Mouse (Mus musculus): ENCODE measurements around the gene Hif1an. TPM values are rescaled to one million over a fixed set of nuclear protein-coding genes. Genes with fewer than 3 reads are reported as not detected.

Hif1an gene
- polyA plus RNA-seq, 1 experiment: 17.0 TPM

DNA sequence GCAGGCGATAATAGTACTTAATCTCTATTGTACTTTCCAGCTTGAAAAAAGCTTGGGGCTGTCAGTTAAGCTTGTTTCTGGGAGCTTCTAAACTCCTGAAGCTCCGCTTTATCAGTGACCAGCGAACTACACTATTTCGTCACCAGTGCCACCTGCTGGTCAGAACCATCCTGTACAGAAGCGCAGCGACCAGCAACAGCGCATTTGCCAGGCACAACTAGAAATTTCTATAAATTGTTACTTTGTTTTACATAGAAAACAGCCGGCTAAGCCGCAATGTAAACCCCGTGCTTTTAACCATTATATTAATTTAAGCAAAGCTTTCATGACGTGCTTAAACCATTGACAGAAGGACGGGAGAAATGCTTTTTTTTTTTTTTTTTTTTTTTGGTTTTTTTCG lies 17.9 kb upstream of the Hif1an start:
- Histone ChIP-seq H3K27me3 (replicated peaks; ENCODE audit: control insufficient read depth, insufficient read depth, low read length) (no peaks in the 10 kb centered on the region), H3K27ac (ENCODE audit: insufficient read depth, low read depth, low read length) (no peak overlapping the region), H3K4me3 (ENCODE audit: insufficient read depth, low read depth, low read length) (no peak overlapping the region), H3K36me3 (ENCODE audit: control insufficient read depth, insufficient read depth, low read length) (no peaks in the 10 kb centered on the region; the same call in none of the 2 replicates), H3K4me1 (ENCODE audit: control insufficient read depth, insufficient read depth, low read length) (no peaks in the 10 kb centered on the region)
- WGBS: 4% methylated on average over 13 of the region's 13 CpGs
- DNase-seq: peak; percentile 80
- TF ChIP-seq CTCF (conservative IDR thresholded peaks at IDR 0.05; ENCODE audit: insufficient read depth, insufficient read length, low read depth, low read length): peak; percentile 85
- TF ChIP-seq POLR2A (IDR thresholded peaks at IDR 0.05; ENCODE audit: low read depth, low read length): no peak

DNA sequence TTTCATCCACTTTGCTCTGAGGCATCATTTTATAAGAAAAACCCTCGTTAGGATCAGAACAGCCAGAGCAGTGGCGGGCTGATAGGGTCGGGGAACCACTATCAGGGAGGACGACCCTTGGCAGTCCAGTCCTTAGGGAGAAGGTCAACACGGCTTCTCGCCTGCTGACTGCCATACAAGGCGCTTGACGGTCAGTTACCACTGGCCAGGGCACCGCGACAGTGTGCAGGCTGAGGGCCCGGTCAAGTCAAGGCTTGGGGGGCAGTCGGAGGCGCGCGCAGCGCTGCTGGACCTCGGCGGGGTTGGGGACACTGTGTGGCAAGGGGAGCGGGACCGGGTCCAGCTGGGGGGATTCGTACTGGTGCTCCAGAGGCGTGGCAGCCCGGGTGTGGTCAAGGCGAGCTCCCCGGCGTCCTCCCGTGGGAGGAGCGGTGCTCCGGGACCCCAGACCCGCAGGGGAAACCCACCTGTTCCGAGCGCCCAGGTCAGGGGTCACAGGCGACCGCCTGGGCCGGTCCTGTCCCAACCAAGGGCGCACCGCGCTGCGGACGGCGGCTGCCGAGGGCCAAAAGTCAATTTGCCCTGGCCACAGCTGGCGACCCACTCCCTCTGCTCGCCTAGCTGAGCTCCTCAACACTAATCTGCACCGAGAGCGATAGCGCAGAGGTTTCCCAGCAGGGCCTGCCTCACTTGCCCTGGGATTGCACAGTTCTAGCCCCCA lies 17.2 kb upstream of the Hif1an start, which contains the start of gene Sec31b:
Sec31b (minus strand) TSS at position 544 of the 721 bp plus-strand sequence.
- DNase-seq: peak; percentile 77
- peaks cover 1% of the 10 kb centered on the region for H3K36me3 ChIP-seq (ENCODE audit: control insufficient read depth, insufficient read depth, low read length)
- H3K27ac ChIP-seq (ENCODE audit: insufficient read depth, low read depth, low read length): no peak within 1 kb of the TSS
- H3K4me1 ChIP-seq (ENCODE audit: control insufficient read depth, insufficient read depth, low read length): no peaks in the 10 kb centered on the region
- 5% methylated on average over 47 of the region's 47 CpGs for WGBS
- H3K4me3 ChIP-seq (ENCODE audit: insufficient read depth, low read depth, low read length): peak within 1 kb of the TSS; percentile 70
- H3K27me3 ChIP-seq (replicated peaks; ENCODE audit: control insufficient read depth, insufficient read depth, low read length): no peaks in the 10 kb centered on the region
- TF ChIP-seq CTCF (conservative IDR thresholded peaks at IDR 0.05; ENCODE audit: insufficient read depth, insufficient read length, low read depth, low read length) (no peak), POLR2A (IDR thresholded peaks at IDR 0.05; ENCODE audit: low read depth, low read length) (no peak)

DNA sequence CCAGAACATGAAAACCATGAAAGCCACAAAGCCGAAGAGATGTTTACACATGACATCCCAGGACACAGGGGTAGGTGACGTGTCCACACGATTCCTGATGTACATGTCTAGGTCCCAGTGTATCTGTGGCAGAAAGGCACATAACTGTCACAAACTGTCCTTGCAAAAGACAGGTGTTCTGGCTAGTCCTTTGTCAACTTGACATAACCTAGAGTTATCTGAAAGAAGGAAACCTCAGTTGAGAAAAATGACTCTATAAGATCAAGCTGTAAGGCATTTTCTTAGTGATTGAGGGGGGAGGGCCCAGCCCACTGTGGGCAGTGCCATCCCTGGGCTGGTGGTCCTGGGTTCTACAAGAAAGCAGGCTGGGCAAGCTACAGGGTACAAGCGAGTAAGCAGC lies 9.9 kb upstream of the Hif1an start, which contains the start of gene Gm20538:
Gm20538 (minus strand) TSS at position 101 of the 400 bp plus-strand sequence.
- H3K4me3 ChIP-seq (ENCODE audit: insufficient read depth, low read depth, low read length): peak within 1 kb of the TSS; percentile 9; the same call in 1 of the 2 replicates
- H3K27ac ChIP-seq (ENCODE audit: insufficient read depth, low read depth, low read length): peak within 1 kb of the TSS; percentile 51; the same call in 1 of the 2 replicates
- DNase-seq: no peak
- TF ChIP-seq CTCF (conservative IDR thresholded peaks at IDR 0.05; ENCODE audit: insufficient read depth, insufficient read length, low read depth, low read length) (no peak), POLR2A (IDR thresholded peaks at IDR 0.05; ENCODE audit: low read depth, low read length) (no peak)
- 91% methylated on average over 4 of the region's 4 CpGs for WGBS
- H3K27me3 ChIP-seq (replicated peaks; ENCODE audit: control insufficient read depth, insufficient read depth, low read length): no peaks in the 10 kb centered on the region
- H3K36me3 ChIP-seq (ENCODE audit: control insufficient read depth, insufficient read depth, low read length): peaks cover 12% of the 10 kb centered on the region
- H3K4me1 ChIP-seq (ENCODE audit: control insufficient read depth, insufficient read depth, low read length): peaks cover 4% of the 10 kb centered on the region; the same call in 1 of the 2 replicates

DNA sequence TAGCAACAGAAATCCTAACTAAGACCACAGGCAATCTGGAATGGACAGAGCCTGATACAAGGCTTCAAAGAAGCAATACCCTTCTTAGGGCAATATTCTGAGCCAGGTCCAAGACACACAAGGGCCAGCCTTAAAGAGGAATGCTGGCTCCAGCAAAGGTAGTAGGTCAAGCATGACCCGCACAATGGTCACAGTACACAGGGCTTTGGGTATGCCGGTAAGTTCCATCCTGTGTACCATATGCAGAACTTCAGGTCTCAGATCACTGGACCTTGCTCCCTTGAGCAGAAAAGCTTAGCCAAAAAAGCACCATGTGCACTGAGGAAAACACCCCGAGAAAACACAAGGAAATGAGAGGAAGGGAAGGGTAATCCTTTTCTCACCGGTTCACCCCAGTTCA lies 9.4 kb upstream of the Hif1an start:
- H3K4me1 ChIP-seq (ENCODE audit: control insufficient read depth, insufficient read depth, low read length): peaks cover 4% of the 10 kb centered on the region; the same call in 1 of the 2 replicates
- H3K27me3 ChIP-seq (replicated peaks; ENCODE audit: control insufficient read depth, insufficient read depth, low read length): no peaks in the 10 kb centered on the region
- H3K27ac ChIP-seq (ENCODE audit: insufficient read depth, low read depth, low read length): peak overlapping the region; percentile 51; the same call in 1 of the 2 replicates
- peaks cover 12% of the 10 kb centered on the region for H3K36me3 ChIP-seq (ENCODE audit: control insufficient read depth, insufficient read depth, low read length)
- no peak for TF ChIP-seq POLR2A (IDR thresholded peaks at IDR 0.05; ENCODE audit: low read depth, low read length)
- no peak for TF ChIP-seq CTCF (conservative IDR thresholded peaks at IDR 0.05; ENCODE audit: insufficient read depth, insufficient read length, low read depth, low read length)
- H3K4me3 ChIP-seq (ENCODE audit: insufficient read depth, low read depth, low read length): peak overlapping the region; percentile 9; the same call in 1 of the 2 replicates
- WGBS: 38% methylated on average over 4 of the region's 4 CpGs
- DNase-seq: peak; percentile 68

DNA sequence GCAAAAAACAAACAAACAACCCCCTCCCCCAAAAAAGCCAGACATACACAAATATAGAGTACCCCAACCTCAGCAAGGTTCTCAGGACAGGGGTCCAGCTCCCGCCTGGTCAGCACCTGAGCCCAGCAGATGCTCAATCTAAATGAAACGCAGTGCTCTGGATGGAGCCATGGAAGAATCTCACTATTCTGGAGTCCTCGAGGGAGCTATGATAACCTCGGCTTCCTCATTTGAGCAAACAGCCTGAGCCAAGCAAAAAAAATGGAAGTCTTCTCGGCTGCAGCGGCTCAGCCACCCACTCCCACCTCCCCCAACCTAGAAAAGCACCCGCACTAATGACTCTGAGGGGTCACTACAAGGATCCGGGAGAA lies 8.2 kb upstream of the Hif1an start:
- WGBS: 2% methylated on average over 8 of the region's 8 CpGs
- peak overlapping the region; percentile 88 for H3K27ac ChIP-seq (ENCODE audit: insufficient read depth, low read depth, low read length)

DNA sequence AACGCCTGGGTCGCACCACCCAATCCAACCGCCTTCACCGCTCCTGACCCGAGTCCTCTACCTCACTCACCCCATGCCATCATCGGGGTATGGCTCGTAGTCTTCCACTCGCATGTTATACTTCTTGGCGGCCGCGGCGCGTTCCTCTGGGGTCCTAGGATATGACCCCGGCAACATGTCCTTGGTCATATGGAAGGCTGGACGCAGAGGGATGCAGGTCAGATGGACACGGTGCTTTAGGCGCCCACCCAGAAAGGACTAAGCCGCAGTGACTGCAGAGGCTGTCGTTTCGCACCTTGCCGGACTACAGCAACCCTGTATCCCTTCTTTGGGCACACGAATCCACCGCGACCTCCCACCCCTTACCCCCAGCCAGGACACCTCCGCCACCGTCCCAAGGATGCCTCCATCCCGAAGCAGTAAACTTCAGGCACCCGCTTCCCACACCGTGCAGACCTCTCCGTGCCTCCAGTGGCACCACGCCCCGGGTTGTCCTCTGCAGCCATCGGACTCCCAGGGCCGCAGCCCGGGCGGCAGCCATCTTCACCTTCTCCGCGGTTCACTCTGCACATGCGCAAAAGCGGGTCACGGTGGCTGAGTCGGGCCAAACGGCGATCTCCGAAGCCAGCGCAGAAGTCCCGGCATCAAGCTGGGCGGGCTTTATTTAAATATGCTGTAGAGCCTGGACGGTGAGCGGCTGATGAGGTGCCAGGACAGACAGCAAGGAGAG lies 7.6 kb upstream of the Hif1an start, which contains the start of gene Ndufb8:
Ndufb8 (minus strand) TSS at position 580 of the 730 bp plus-strand sequence.
- H3K4me3 ChIP-seq (ENCODE audit: insufficient read depth, low read depth, low read length): peak within 1 kb of the TSS; percentile 90
- under 1% methylated on average over 50 of the region's 50 CpGs for WGBS
- peak within 1 kb of the TSS; percentile 88 for H3K27ac ChIP-seq (ENCODE audit: insufficient read depth, low read depth, low read length)
- peak; percentile 98 for DNase-seq
- H3K27me3 ChIP-seq (replicated peaks; ENCODE audit: control insufficient read depth, insufficient read depth, low read length): no peaks in the 10 kb centered on the region
- peaks cover 12% of the 10 kb centered on the region; the same call in 1 of the 2 replicates for H3K36me3 ChIP-seq (ENCODE audit: control insufficient read depth, insufficient read depth, low read length)
- TF ChIP-seq POLR2A (IDR thresholded peaks at IDR 0.05; ENCODE audit: low read depth, low read length) (peak; percentile 84), CTCF (conservative IDR thresholded peaks at IDR 0.05; ENCODE audit: insufficient read depth, insufficient read length, low read depth, low read length) (no peak)
- H3K4me1 ChIP-seq (ENCODE audit: control insufficient read depth, insufficient read depth, low read length): peaks cover 4% of the 10 kb centered on the region; the same call in 1 of the 2 replicates

More for the DNA sequence above, 8.2 kb upstream of the Hif1an start:
- no peak for TF ChIP-seq POLR2A (IDR thresholded peaks at IDR 0.05; ENCODE audit: low read depth, low read length)
- TF ChIP-seq CTCF (conservative IDR thresholded peaks at IDR 0.05; ENCODE audit: insufficient read depth, insufficient read length, low read depth, low read length): no peak
- Histone ChIP-seq H3K4me1 (ENCODE audit: control insufficient read depth, insufficient read depth, low read length) (peaks cover 4% of the 10 kb centered on the region; the same call in 1 of the 2 replicates), H3K27me3 (replicated peaks; ENCODE audit: control insufficient read depth, insufficient read depth, low read length) (no peaks in the 10 kb centered on the region), H3K4me3 (ENCODE audit: insufficient read depth, low read depth, low read length) (peak overlapping the region; percentile 90), H3K36me3 (ENCODE audit: control insufficient read depth, insufficient read depth, low read length) (peaks cover 12% of the 10 kb centered on the region)
- peak; percentile 9 for DNase-seq
